Mouse (Mus musculus) neural tube, embryonic 15.5 days (tissue): ENCODE results near the gene Rgs10. TPM values are rescaled to one million over a fixed set of nuclear protein-coding genes. Genes with fewer than 3 reads are reported as not detected.

Experiments
- ATAC-seq: fragments of 200-750 bp; cut with Nextera tagmentation; 2 replicates; pipeline ENCODE4 v1.8.0; 2017; ENCODE audit warnings: mild to moderate bottlenecking, moderate TSS enrichment, moderate library complexity; ENCODE audit not compliant: low FRiP score
- H3K27ac ChIP-seq: fragments of 300-500 bp; sonication (generic); replicated peaks from 2 replicates; pipeline ENCODE4 v1.5.1; 2015; ENCODE audit warnings: mild to moderate bottlenecking, inconsistent platforms
- H3K27me3 ChIP-seq: fragments of 300-500 bp; sonication (generic); replicated peaks from 2 replicates; pipeline ENCODE4 v1.6.1; 2015; ENCODE audit warnings: inconsistent platforms
- H3K36me3 ChIP-seq: fragments of 300-500 bp; sonication (generic); 2 replicates; pipeline ENCODE4 v1.6.1; 2015; ENCODE audit warnings: inconsistent platforms
- H3K4me1 ChIP-seq: fragments of 300-500 bp; sonication (generic); 2 replicates; pipeline ENCODE4 v1.6.1; 2015; ENCODE audit warnings: inconsistent platforms
- H3K4me2 ChIP-seq: fragments of 300-500 bp; sonication (generic); 2 replicates; pipeline ENCODE4 v1.6.1; 2015; ENCODE audit warnings: inconsistent platforms, mild to moderate bottlenecking, moderate library complexity
- H3K4me3 ChIP-seq: fragments of 300-500 bp; sonication (generic); replicated peaks from 2 replicates; pipeline ENCODE4 v1.5.1; 2015; ENCODE audit warnings: mild to moderate bottlenecking, inconsistent platforms
- H3K9ac ChIP-seq: fragments of 300-500 bp; sonication (generic); replicated peaks from 2 replicates; pipeline ENCODE4 v1.6.1; 2015; ENCODE audit warnings: mild to moderate bottlenecking, inconsistent platforms
- H3K9me3 ChIP-seq: fragments of 300-500 bp; sonication (generic); replicated peaks from 2 replicates; pipeline ENCODE4 v1.6.1; 2016; ENCODE audit warnings: inconsistent platforms
- WGBS: fragments of 180-500 bp; shearing (Covaris S2); methylation state at CpG from one replicate; pipeline ENCODE4 v1.1.7; 2015; ENCODE audit warnings: mixed read lengths; 5-methylcytosine and 5-hydroxymethylcytosine counted together
- polyA plus RNA-seq: library from polyadenylated mRNA; unstranded; fragments of >200 nt; fragmentation: Nextera tagmentation; extraction: Ambion mirVana; gene quantifications from 2 replicates; pipeline ENCODE4 v1.2.1, GENCODE M21; 2015

Rgs10 gene
- polyA plus RNA-seq, 1 experiment from 2014 or later: 60.1 TPM

DNA sequence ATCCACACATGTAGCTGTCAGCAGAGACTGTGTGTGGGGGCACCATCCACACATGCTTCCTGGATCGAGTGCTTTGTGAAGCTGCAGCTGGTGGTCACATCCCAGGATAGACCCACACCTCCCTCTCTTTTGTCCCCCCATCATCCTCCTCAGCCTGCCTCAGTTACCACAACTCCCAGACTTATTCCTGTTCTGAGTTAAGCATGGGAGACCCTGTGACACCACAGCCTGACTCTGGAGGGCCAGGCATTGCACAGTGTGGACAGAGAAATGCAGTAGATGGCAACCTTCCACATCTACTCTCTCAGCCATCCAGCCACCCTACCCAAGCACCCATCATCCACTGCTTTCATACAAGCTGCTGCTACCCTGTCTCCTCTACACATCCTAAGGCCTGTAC, 93.6 kb downstream of the Rgs10 start:
- Histone ChIP-seq H3K4me1 (no peaks in the 10 kb centered on the region), H3K9ac (no peak overlapping the region), H3K27ac (no peak overlapping the region), H3K36me3 (no peaks in the 10 kb centered on the region), H3K27me3 (no peaks in the 10 kb centered on the region), H3K9me3 (no peaks in the 10 kb centered on the region), H3K4me3 (no peak overlapping the region), H3K4me2 (no peak overlapping the region)
- no peak for ATAC-seq
- WGBS: 93% methylated on average over 1 of the region's 1 CpGs

Other genes starting within 250 kb of the Rgs10 start
- gene Cox6a2, start 212.4 kb downstream of the Rgs10 start, polyA plus RNA-seq: 4.3 and 8.2 TPM in 2 replicates
- 13.8 and 14.0 TPM in 2 replicates for gene Armc5, start 181.4 kb downstream of the Rgs10 start, polyA plus RNA-seq
- gene 9130023H24Rik, start 180.7 kb downstream of the Rgs10 start, polyA plus RNA-seq: 6.4 and 6.6 TPM in 2 replicates
- 28.4 and 50.2 TPM in 2 replicates for gene Tgfb1i1, start 171.9 kb downstream of the Rgs10 start, polyA plus RNA-seq
- gene Slc5a2, start 153.1 kb downstream of the Rgs10 start, polyA plus RNA-seq: 0.10 TPM in 1 of 2 replicates, not detected in the other
- 22.7 and 25.7 TPM in 2 replicates for gene BC017158, start 120.6 kb downstream of the Rgs10 start, polyA plus RNA-seq
- gene Tial1, start 43.0 kb upstream of the Rgs10 start, polyA plus RNA-seq: 26.3 and 26.9 TPM in 2 replicates
- gene Bag3, start 104.9 kb upstream of the Rgs10 start, polyA plus RNA-seq: 2.6 and 4.5 TPM in 2 replicates
- gene Inpp5f, start 192.6 kb upstream of the Rgs10 start, polyA plus RNA-seq: 398 and 441 TPM in 2 replicates